Mouse (Mus musculus) CD4-positive, CD25-positive, alpha-beta regulatory T cell, adult 2 months (primary cell): Measurements from ENCODE around the gene Myo7a.

Source experiments
- DNase-seq: peaks from one replicate; pipeline ENCODE4 v3.0.0-alpha.2; 2012; ENCODE audit warnings: low read depth, low spot score

Gene Myo7a

GRCm38 (mm10) chr7:98103002-98103941 lies 16.1 kb downstream of the Myo7a start:
- peak; percentile 87 for DNase-seq

DNA sequence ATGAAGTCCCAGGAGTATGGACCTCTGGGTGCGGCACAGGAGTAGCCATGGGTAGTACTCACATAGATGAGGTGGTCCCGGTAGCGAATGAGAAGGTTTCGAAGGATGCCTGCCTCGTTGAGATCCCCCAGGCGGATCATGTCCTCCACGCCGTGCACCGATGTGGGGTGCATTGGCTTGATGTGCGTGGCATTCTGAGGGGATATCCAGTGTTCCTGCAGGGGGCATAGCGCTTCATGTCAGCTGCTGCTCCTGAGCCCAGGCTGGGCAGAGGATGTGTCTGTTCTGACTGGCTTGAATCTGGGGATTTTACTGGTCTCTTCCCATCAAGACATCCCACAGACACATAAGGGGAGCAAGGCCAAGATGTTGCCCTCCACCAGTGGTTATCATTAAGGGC lies 16.8 kb downstream of the Myo7a start:
- no peak for DNase-seq

GRCm38 (mm10) chr7:98097557-98097956 lies 21.8 kb downstream of the Myo7a start:
- DNase-seq: no peak

DNA sequence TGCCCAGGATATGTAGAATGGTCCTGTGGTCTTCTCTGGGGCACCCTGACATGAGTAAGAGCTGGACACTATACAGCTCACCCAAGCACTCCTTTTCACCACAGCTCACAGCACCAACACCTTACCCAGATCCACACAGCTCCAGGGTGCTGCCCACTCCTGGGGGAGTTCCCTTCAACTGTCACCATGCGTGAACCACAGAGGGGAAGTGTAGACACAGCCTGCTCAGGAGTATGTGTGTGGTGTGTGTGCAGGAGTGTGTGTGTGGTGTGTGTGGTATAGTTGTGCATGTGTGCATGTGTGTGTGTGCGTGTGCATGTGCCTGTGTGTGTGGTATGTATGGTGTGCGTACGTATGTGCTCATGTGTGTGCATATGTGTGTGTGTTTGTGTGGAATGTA lies 23.5 kb downstream of the Myo7a start:
- no peak for DNase-seq

DNA sequence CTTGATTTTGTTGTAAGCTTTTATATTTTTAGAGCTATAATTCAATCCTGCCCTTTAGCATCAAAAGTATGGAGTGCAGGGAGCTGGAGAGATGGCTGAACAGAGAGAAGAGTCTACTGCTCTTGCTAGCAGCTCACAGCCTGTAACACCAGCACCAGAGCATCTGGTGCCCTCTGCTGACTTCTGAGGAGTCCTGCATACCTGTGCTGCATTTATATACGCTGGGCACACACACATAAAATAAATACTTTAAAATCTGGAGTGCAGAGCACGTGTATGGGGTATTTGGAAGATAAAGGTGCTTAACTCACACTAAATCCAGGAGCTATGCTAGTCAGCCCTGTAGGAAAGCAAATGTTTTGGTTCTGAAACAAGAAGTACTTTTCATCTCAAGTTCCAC lies 33.0 kb downstream of the Myo7a start:
- DNase-seq: peak; percentile 22

DNA sequence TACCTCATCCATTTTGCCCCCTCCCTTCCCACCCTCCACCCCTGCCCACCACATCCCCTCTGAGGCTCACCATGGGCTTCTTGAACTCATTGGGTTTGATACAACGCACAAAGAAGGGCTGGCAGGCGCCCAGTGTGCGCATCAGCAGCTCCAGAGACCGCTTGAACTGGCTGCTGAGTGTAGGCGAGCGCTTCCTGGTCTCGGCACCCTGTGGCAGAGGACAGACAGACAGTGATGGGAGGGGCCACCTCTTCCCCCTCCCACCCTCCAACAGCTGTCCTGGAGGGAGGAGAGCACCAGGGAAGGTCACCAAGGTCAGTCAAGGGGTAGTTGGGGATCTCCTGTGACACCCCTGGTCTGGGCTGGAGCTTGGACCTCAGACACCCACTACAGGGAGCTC lies 34.0 kb downstream of the Myo7a start:
- DNase-seq: no peak

DNA sequence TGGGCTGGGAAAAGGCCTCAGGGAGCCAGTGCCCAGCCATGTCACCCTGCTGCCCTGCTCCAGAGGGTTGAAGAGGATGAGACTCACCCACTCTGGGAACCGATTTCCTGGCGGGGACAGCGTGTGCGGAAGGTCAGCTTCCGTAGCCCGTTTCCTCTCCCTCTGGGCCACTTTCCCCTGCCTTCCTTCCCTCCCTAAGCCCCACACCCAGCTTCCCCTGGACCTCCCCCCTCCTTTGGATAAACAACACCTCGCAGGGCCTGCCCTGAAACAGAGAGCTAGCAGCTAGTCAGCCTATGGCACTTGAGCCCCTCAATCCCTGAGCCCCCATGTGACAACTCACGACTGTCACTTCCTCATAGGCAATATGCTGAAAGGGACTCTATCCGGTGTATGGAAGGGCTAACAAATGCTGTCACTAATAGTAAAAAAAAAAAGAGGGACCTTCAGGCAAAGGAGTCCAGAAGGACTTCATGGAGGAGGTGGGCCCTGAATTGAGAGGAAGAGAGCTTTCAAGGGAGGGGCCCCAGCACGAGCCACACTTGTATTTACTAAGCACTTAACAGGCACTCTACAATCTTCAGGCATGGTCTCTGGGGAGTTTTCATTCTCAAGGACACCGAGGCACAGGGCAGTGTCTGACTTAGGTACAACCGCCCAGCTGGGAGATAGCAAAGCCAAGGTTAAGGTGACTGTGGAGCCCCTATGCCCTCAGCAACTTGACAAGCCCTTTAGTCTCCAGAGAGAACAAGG lies 34.6 kb downstream of the Myo7a start:
- no peak for DNase-seq

GRCm38 (mm10) chr7:98082376-98082775 lies 36.9 kb downstream of the Myo7a start:
- no peak for DNase-seq

GRCm38 (mm10) chr7:98077453-98077852 lies 41.9 kb downstream of the Myo7a start:
- no peak for DNase-seq

DNA sequence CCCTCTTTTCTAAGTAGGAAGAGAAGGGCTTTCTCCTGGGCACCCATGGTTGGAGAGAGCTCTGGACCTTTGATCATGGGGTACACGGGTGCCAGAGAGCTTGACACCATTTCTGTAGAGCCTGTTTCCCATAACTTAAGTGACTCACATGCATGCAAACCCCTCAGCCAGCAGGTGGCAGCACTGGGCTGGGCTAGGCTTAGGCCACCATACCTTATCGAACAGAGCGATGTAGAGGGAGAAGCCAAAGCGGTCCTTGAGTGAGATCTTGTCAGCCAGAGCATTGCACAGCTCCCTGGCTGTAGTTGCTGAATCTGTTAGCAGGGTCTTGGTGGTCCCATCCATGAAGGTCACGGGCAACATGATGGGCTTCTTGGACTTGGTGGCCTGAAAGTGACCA lies 47.7 kb downstream of the Myo7a start:
- peak; percentile 92 for DNase-seq

GRCm38 (mm10) chr7:98066229-98066628 lies 53.1 kb downstream of the Myo7a start:
- no peak for DNase-seq

DNA sequence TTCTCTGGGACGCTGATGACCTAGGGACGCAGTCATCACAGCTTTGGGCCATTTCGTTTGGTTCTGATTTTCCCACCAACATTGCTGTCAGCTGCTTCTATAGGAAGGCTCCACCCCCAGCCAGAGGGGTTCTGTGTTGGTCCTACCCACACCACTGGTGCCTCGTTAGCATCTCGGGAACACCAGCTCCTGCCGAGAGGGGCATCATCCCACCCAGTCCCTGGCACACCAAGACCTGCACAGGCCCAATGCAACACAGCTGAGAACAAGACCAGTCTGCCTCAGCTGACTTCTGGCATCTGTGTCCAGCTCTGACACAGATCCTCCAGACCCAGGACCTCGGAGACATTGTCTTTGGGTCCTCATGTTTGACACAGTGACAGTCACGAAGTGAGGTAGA lies 64.4 kb downstream of the Myo7a start:
- no peak for DNase-seq

DNA sequence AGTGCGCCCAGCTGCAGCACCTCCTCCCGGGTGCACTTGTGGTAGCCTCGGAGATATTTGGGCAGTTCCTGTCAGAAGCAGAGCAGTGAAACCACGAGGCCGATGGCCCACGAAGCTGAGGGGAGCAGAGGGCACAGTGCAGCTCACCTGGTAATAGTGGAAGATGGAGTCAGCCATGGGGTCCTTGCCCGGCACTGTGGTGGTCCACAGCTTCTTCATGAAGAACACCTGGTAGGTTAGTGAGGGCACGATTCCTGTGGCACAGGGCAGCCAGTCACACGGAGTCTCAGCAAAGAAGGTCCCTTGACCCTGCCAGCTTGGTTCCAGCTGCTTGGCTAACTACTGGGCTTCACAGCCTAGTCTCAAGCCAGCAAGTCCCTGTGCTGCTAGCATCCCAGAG lies 64.9 kb downstream of the Myo7a start:
- no peak for DNase-seq

DNA sequence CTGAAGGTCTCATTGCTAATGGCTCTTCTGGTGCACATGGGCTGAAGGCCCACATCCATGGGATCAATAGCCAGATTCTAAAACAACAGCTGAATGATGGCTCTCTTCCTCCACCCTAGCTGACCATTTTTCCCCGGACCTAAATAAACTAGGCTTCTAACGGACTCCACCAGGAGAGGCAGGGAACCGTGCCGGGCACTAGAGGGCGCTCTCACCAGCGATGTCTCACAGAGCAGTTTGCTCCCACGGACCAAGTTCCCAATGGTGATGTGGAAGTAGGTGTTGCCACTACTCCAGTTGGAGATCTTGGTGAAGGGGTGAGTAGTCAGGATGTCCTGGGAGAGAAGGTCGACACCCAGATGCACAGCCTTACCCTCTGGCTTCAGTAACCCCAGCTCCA lies 67.3 kb downstream of the Myo7a start:
- DNase-seq: peak; percentile 66

- DNase-seq: no peak
These were observed 71.1 kb downstream of the Myo7a start for GRCm38 (mm10) chr7:98048101-98048824.

- DNase-seq: no peak
These were observed 116.7 kb downstream of the Myo7a start for GRCm38 (mm10) chr7:98002617-98003016.
